Mouse (Mus musculus): Measurements from ENCODE around the gene Btrc. TPM values are rescaled to one million over a fixed set of nuclear protein-coding genes. Genes with fewer than 3 reads are reported as not detected.

The Btrc gene
- total and polyA plus RNA-seq, 3 experiments: 14.2 to 30.3 TPM; not detected in 1

GRCm38 (mm10) chr19:45578976-45579375 lies 215.4 kb downstream of the Btrc start:
- Histone ChIP-seq H3K9me3 (replicated peaks; ENCODE audit: insufficient read depth, low read length) (no peaks in the 10 kb centered on the region), H3K4me3 (ENCODE audit: control insufficient read depth in 1 of 2, insufficient read depth in 1 of 2, low read depth in 2 of 2, low read length in 2 of 2) (no peak overlapping the region), H3K4me1 (ENCODE audit: control insufficient read depth in 1 of 2, insufficient read depth in 2 of 2, low read length in 2 of 2) (peaks cover 0 to 20% of the 10 kb centered on the region in 2 experiments), H3K79me2 (ENCODE audit: control insufficient read depth, insufficient read depth, low read length, poor library complexity) (no peaks in the 10 kb centered on the region), H3K27ac (ENCODE audit: control insufficient read depth, low read depth, low read length) (no peak overlapping the region), H3K9ac (ENCODE audit: control insufficient read depth, low read depth, low read length, poor library complexity, severe bottlenecking) (no peak overlapping the region), H3K27me3 (ENCODE audit: control insufficient read depth in 1 of 2, insufficient read depth in 2 of 2, low read length in 2 of 2) (no peaks in the 10 kb centered on the region), H3K36me3 (ENCODE audit: control insufficient read depth in 1 of 2, insufficient read depth in 2 of 2, low read length in 2 of 2) (peaks cover 0 to 20% of the 10 kb centered on the region in 2 experiments; a peak in 3 of 4 replicates)
- no peak for TF ChIP-seq POLR2AphosphoS2 (IDR thresholded peaks at IDR 0.05; ENCODE audit: low read length)
- no peak for TF ChIP-seq ZKSCAN1 (IDR thresholded peaks at IDR 0.05; ENCODE audit: low read depth, low read length)
- TF ChIP-seq MYC (IDR thresholded peaks at IDR 0.05; ENCODE audit: low read depth, low read length): no peak
- no peak for TF ChIP-seq HCFC1 (IDR thresholded peaks at IDR 0.05; ENCODE audit: low read depth, low read length)
- TF ChIP-seq E2F4 (IDR thresholded peaks at IDR 0.05; ENCODE audit: borderline replicate concordance, low read depth, low read length): no peak
- no peak for TF ChIP-seq RCOR1 (IDR thresholded peaks at IDR 0.05; ENCODE audit: low read depth, low read length)
- no peak for TF ChIP-seq POLR2AphosphoS5 (IDR thresholded peaks at IDR 0.05; ENCODE audit: borderline replicate concordance, low read depth, low read length)
- no peak for TF ChIP-seq JUND (IDR thresholded peaks at IDR 0.05; ENCODE audit: low read depth, low read length)
- no peak for TF ChIP-seq USF1 (IDR thresholded peaks at IDR 0.05; ENCODE audit: low read depth, low read length)
- TF ChIP-seq MYB (IDR thresholded peaks at IDR 0.05; ENCODE audit: low read depth, low read length): no peak
- no peak for TF ChIP-seq USF2 (IDR thresholded peaks at IDR 0.05; ENCODE audit: borderline replicate concordance in 1 of 2, insufficient read depth in 1 of 2, low read depth in 1 of 2, low read length in 2 of 2)
- TF ChIP-seq ELF1 (IDR thresholded peaks at IDR 0.05; ENCODE audit: low read depth, low read length): no peak
- TF ChIP-seq GATA1 (IDR thresholded peaks at IDR 0.05; ENCODE audit: low read depth, low read length): no peak
- no peak for TF ChIP-seq ZC3H11A (IDR thresholded peaks at IDR 0.05; ENCODE audit: low read depth, low read length)
- no peak for TF ChIP-seq NELFE (IDR thresholded peaks at IDR 0.05; ENCODE audit: low read depth, low read length)
- TF ChIP-seq BHLHE40 (IDR thresholded peaks at IDR 0.05; ENCODE audit: borderline replicate concordance, low read depth, low read length): no peak
- TF ChIP-seq MAX (IDR thresholded peaks at IDR 0.05; ENCODE audit: low read length): no peak
- no peak for DNase-seq (ENCODE audit: low read depth, low spot score)

GRCm38 (mm10) chr19:45579416-45579815 lies 215.9 kb downstream of the Btrc start:
- peaks cover 0 to 17% of the 10 kb centered on the region in 2 experiments for H3K4me1 ChIP-seq (ENCODE audit: control insufficient read depth in 1 of 2, insufficient read depth in 2 of 2, low read length in 2 of 2)
- no peak overlapping the region for H3K9ac ChIP-seq (ENCODE audit: control insufficient read depth, low read depth, low read length, poor library complexity, severe bottlenecking)
- no peak overlapping the region for H3K4me3 ChIP-seq (ENCODE audit: control insufficient read depth in 1 of 2, insufficient read depth in 1 of 2, low read depth in 2 of 2, low read length in 2 of 2)
- no peaks in the 10 kb centered on the region for H3K79me2 ChIP-seq (ENCODE audit: control insufficient read depth, insufficient read depth, low read length, poor library complexity)
- TF ChIP-seq ZNF384 (IDR thresholded peaks at IDR 0.05; ENCODE audit: low read depth, low read length) (no peak), TAL1 (IDR thresholded peaks at IDR 0.05; ENCODE audit: low read length) (no peak), EP300 (IDR thresholded peaks at IDR 0.05; ENCODE audit: low read depth in 1 of 2, low read length in 2 of 2) (no peak), UBTF (IDR thresholded peaks at IDR 0.05; ENCODE audit: borderline replicate concordance, insufficient read depth, low read depth, low read length) (no peak), GATA1 (IDR thresholded peaks at IDR 0.05; ENCODE audit: low read depth, low read length) (no peak)
- no peaks in the 10 kb centered on the region for H3K27me3 ChIP-seq (ENCODE audit: control insufficient read depth in 1 of 2, insufficient read depth in 2 of 2, low read length in 2 of 2)
- DNase-seq (ENCODE audit: low read depth, low spot score): no peak
- H3K9me3 ChIP-seq (replicated peaks; ENCODE audit: insufficient read depth, low read length): no peaks in the 10 kb centered on the region
- H3K27ac ChIP-seq (ENCODE audit: control insufficient read depth, low read depth, low read length): no peak overlapping the region
- peaks cover 0 to 16% of the 10 kb centered on the region in 2 experiments; a peak in 3 of 4 replicates for H3K36me3 ChIP-seq (ENCODE audit: control insufficient read depth in 1 of 2, insufficient read depth in 2 of 2, low read length in 2 of 2)

Other genes with a start within 250 kb of the Btrc start
- gene Tlx1, start 213.1 kb upstream of the Btrc start, total RNA-seq (2012; rRNA removed): not detected in 2 replicates
- not detected for gene Tlx1, start 213.1 kb upstream of the Btrc start, polyA plus RNA-seq (2012; ENCODE audit: insufficient read depth in 1 of 2, insufficient read length in 2 of 2, low read depth in 1 of 2, low replicate concordance in 2 of 2, missing spikeins in 1 of 2)
- gene Lbx1, start 127.9 kb upstream of the Btrc start, total RNA-seq (2012; rRNA removed): not detected in 2 replicates
- not detected for gene Lbx1, start 127.9 kb upstream of the Btrc start, polyA plus RNA-seq (2012; ENCODE audit: insufficient read depth in 1 of 2, insufficient read length in 2 of 2, low read depth in 1 of 2, low replicate concordance in 2 of 2, missing spikeins in 1 of 2)
- gene Poll, start 196.8 kb downstream of the Btrc start, total RNA-seq (2012; rRNA removed): 14.9 and 16.4 TPM in 2 replicates
- 10 to 100 TPM in 1 of 2 experiments, not detected in 1; 19.0 TPM for gene Poll, start 196.8 kb downstream of the Btrc start, polyA plus RNA-seq (2012; ENCODE audit: insufficient read depth in 1 of 2, insufficient read length in 2 of 2, low read depth in 1 of 2, low replicate concordance in 2 of 2, missing spikeins in 1 of 2)
- 31.7 and 34.9 TPM in 2 replicates for gene Gm17018, start 196.9 kb downstream of the Btrc start, total RNA-seq (2012; rRNA removed)
- gene Gm17018, start 196.9 kb downstream of the Btrc start, polyA plus RNA-seq (2012; ENCODE audit: insufficient read depth in 1 of 2, insufficient read length in 2 of 2, low read depth in 1 of 2, low replicate concordance in 2 of 2, missing spikeins in 1 of 2): 10 to 100 TPM in 1 of 2 experiments, not detected in 1; 62.6 TPM